Mouse (Mus musculus) embryonic fibroblast, embryonic 13.5 days (primary cell): ENCODE results near the gene B3galt4. TPM values are rescaled to one million over a fixed set of nuclear protein-coding genes. Genes with fewer than 3 reads are reported as not detected.

ENCODE experiments used
- H3K27ac ChIP-seq: 2 replicates; pipeline ENCODE4 v1.5.1; 2012; ENCODE audit warnings: low read length, control low read depth, inconsistent platforms; ENCODE audit not compliant: insufficient read depth
- H3K4me1 ChIP-seq: 2 replicates; pipeline ENCODE4 v1.6.1; 2011; ENCODE audit warnings: low read length; ENCODE audit not compliant: control insufficient read depth, insufficient read depth
- H3K4me3 ChIP-seq: 2 replicates; pipeline ENCODE4 v1.5.1; 2011; ENCODE audit warnings: mild to moderate bottlenecking, control low read depth, low read length; ENCODE audit not compliant: insufficient read depth
- CTCF ChIP-seq: IDR thresholded peaks from 2 replicates; pipeline ENCODE4 v1.5.1; 2011; ENCODE audit warnings: mild to moderate bottlenecking, control low read depth, low read length, moderate library complexity, borderline replicate concordance; ENCODE audit not compliant: insufficient read depth
- POLR2A ChIP-seq: IDR thresholded peaks from 2 replicates; pipeline ENCODE4 v1.6.1; 2011; ENCODE audit warnings: low read depth, mild to moderate bottlenecking, control low read depth, low read length, moderate library complexity
- polyA plus RNA-seq: library from polyadenylated mRNA; stranded (reverse); fragments of >200 nt; gene quantifications from 2 replicates; pipeline ENCODE4 v1.2.4, GENCODE M21; 2011; ENCODE audit warnings: low read depth; ENCODE audit not compliant: missing spikeins, insufficient read length

The B3galt4 gene
- polyA plus RNA-seq, 1 experiment: 3.6 TPM

DNA sequence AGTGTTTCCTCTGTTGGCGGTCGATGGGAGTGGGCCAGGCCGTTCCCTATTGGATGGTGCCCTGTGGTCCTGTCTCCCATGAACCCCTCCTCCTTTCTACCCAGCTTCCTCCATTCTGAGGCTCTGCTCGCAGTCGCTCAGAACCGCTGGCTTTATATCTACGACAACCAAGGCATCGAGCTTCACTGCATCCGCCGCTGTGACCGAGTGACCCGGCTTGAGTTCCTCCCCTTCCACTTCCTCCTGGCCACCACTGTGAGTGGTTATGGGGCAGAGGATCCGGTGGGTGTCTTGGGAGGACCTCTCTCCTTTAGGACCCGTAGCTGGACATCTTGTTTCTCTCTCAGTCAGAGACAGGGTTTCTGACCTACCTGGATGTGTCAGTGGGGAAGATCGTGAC, 7.8 kb downstream of the B3galt4 start:
- Histone ChIP-seq H3K27ac (no peak overlapping the region), H3K4me1 (peaks cover 7% of the 10 kb centered on the region; the same call in 1 of the 2 replicates), H3K4me3 (no peak overlapping the region)
- no peak for TF ChIP-seq POLR2A
- no peak for TF ChIP-seq CTCF

DNA sequence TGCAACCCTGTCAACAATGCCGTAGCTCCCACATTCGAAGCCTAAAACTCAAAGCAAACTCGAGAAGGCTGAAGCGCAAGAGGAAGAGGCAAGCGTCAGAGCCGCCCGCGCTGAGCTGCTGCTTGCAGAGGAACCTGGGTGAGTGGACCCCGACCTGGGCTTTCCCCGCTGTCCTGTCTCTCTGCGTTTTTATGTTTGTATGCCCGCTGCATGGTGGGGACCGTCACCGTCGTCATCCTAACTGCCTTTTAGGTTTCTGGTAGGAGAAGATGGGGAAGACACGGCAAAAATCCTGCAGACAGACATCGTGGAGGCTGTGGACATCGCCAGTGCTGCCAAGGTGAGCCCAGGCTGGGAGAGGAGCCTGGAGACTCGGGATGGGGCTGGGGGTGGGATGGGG, 9.9 kb downstream of the B3galt4 start:
- Histone ChIP-seq H3K27ac (no peak overlapping the region), H3K4me1 (peaks cover 7% of the 10 kb centered on the region; the same call in 1 of the 2 replicates), H3K4me3 (peak overlapping the region; percentile 93)
- no peak for TF ChIP-seq POLR2A
- no peak for TF ChIP-seq CTCF

DNA sequence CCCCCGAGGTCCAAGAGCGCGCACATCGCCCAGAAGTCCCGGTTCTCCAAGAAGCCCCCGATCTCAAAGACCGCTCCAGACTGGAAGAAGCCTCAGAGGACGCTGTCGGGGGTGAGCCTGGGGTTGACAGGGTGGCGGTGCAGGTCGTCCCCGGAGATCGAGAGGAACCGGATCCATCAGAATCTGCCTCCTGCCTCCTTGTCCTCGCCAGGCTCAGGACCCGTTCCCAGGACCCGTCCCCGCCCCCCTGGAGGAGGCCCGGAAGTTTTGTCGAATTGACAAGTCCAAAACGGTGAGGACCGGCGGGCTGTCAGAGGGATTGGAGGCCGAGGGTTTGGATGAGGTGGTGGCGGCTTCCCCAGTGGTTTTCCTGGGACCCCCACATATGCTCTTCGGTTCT, 10.3 kb downstream of the B3galt4 start:
- H3K27ac ChIP-seq: no peak overlapping the region
- no peak for TF ChIP-seq POLR2A
- no peak for TF ChIP-seq CTCF
- H3K4me3 ChIP-seq: peak overlapping the region; percentile 93
- peaks cover 7% of the 10 kb centered on the region; the same call in 1 of the 2 replicates for H3K4me1 ChIP-seq

DNA sequence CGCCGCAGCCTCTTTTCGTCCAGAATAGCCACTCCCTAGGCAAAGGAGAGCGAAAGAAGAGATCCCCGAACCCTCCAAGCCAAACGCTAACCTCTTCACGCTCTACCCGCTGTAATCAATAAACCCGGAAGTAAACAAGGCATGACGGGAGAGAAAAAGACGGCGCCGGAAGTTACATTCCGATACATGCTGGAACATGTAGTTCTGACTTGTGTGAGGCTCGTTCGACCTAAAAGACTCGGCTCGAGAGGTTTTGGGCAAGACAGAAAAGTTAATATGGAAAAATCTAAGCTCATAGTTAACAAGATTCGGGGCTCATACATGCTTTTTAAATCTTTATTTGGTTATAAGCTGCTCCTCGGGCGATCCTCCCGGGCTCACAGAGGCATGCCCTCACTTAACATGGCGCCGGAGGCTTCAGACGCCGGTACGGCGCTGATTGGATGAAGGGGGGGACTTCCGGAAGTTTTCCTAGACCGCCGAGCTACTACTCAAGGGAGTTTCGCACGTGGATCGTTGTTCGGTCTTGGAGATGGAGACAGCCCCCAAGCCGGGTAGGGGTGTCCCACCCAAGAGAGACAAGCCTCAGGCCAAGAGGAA, 11.0 kb downstream of the B3galt4 start, which contains the start of the genes Pfdn6 and Wdr46:
TSS of gene Pfdn6 (minus strand) at position 138 of the 600 bp plus-strand sequence.
TSS of gene Wdr46 (plus strand) at position 455 of the 600 bp plus-strand sequence.
- peak within 1 kb of the TSS; percentile 93 for H3K4me3 ChIP-seq
- H3K4me1 ChIP-seq: peaks cover 7% of the 10 kb centered on the region; the same call in 1 of the 2 replicates
- TF ChIP-seq CTCF (no peak), POLR2A (peak; percentile 72)
- peak within 1 kb of the TSS; percentile 76 for H3K27ac ChIP-seq

DNA sequence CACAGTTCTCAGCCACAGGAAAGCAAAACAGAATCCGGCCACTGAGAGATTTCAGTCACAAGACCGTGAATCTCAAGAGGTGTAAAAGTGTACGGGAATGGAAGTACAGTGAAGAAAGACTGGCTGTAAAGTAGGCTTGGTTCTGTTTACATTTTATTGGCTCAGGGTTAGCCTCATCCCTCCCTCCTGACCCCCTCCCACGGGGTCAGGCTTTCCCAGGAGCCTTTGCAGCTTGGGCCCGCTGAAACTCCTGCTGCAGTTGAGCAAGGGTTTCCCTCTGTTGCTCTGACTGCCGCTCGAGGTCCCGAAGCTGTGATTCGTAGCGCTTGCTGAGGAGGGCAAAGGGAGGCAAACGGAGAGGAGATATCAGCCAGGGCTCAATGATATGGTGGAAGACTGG, 12.5 kb downstream of the B3galt4 start:
- Histone ChIP-seq H3K4me3 (no peak overlapping the region), H3K27ac (no peak overlapping the region), H3K4me1 (peaks cover 7% of the 10 kb centered on the region; the same call in 1 of the 2 replicates)
- TF ChIP-seq CTCF (no peak), POLR2A (no peak)

DNA sequence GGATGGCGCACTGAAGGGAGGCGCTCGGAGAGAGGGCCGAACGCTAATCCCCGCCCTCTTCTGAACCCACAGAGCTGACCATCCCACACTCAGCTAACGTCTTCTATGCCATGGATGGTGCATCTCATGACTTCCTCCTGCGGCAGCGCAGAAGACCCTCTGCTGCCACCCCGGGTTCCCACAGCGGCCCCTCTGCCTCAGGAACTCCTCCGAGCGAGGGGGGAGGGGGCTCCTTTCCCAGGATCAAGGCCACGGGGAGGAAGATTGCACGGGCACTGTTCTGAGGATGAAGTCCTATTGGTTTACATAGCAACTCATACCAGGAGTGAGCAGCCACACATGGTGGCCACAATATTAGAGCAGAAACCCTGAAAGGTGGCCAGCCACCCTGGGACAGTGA, 14.3 kb downstream of the B3galt4 start:
- Histone ChIP-seq H3K4me3 (no peak overlapping the region), H3K4me1 (peaks cover 7% of the 10 kb centered on the region; the same call in 1 of the 2 replicates), H3K27ac (no peak overlapping the region)
- TF ChIP-seq POLR2A (no peak), CTCF (no peak)

DNA sequence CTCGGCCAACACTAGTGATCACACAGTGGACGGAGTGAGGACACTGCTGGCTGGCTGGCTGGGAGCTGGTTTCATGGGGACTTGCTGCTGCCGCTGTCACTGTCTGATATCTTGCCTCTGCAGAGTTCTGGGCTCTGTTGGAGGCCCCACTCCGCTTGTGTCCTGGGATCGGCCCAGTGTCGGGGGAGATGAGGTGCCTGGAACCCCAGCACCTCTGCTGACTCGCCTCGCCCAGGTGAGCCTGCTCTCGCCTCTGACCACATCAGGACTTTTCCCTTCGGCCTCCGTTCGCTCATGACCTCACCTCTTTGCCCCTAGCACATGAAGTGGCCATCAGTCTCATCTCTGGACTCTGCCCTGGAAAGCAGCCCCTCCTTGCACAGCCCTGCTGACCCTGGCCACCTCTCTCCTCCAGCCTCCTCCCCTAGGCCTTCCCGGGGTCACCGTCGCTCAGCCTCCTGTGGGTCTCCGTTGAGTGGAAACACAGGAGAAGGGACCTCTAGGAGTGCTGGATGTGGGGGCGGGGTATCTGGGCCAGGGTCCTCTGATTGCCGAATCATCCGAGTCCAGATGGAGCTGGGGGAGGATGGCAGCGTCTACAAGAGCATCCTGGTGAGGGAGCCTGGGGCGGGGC, 15.7 kb downstream of the B3galt4 start:
- TF ChIP-seq CTCF: no peak
- no peak for TF ChIP-seq POLR2A
- Histone ChIP-seq H3K27ac (no peak overlapping the region), H3K4me1 (peaks cover 4% of the 10 kb centered on the region; the same call in 1 of the 2 replicates), H3K4me3 (no peak overlapping the region)

DNA sequence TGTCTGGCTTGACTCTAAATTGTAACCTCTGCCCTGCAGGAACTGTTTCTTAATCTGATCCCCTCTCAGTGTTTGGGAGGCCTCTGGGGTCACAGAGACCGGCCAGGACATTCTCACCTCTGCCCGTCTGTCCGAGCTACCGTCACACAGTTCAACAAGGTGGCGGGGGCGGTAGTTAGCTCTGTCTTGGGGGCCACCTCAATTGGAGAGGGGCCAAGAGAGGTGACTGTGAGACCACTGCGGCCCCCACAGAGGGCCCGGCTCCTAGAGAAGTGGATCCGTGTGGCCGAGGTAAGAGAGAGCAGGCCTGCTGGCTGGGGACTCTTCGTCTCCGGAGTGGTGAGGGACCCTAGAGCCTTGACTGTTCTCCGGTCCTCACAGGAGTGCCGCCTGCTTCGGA, 18.3 kb downstream of the B3galt4 start:
- TF ChIP-seq POLR2A: no peak
- TF ChIP-seq CTCF: no peak
- Histone ChIP-seq H3K27ac (no peak overlapping the region), H3K4me1 (no peaks in the 10 kb centered on the region), H3K4me3 (no peak overlapping the region)

DNA sequence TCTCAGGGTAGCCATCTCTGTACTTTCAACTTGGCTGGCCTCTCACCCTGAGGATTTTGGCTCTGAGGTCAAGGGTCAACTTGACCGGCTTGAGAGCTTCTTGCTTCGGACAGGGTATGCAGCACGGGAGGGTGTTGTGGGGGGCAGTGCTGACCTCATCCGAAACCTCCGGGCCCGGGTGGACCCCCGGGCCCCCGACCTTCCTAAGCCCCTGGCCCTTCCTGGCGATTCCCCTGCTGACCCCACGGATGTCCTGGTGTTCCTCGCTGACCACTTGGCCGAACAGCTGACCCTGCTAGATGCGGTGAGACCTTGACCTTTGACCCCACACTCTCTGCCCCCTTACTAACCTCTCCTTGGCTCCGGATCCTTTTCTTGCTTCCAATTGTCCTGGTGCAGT, 18.8 kb downstream of the B3galt4 start:
- TF ChIP-seq CTCF (no peak), POLR2A (no peak)
- Histone ChIP-seq H3K4me3 (no peak overlapping the region), H3K27ac (no peak overlapping the region), H3K4me1 (no peaks in the 10 kb centered on the region)

DNA sequence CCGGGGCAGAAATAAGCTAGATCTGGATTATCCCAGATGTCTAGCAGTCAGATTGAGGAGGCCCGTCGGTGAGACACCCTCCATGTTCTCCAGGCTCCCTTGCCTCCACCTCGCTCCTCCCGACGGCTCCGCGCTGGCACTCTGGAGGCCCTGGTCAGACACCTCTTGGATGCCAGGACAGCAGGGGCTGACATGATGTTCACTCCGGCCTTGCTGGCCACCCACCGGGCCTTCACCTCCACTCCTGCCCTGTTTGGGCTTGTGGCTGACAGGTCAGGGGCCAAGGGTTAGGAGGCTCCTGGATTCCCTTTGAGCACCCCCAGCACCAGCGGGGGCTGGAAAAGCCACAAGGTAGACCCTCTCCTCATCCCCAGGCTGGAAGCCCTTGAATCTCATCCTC, 19.3 kb downstream of the B3galt4 start:
- H3K27ac ChIP-seq: no peak overlapping the region
- TF ChIP-seq CTCF (no peak), POLR2A (no peak)
- no peaks in the 10 kb centered on the region for H3K4me1 ChIP-seq
- H3K4me3 ChIP-seq: no peak overlapping the region
